Mouse (Mus musculus): Measurements from ENCODE around the gene Mfsd4b1.

GRCm38 (mm10) chr10:39961906-39962305 is 63.2 kb downstream of the Mfsd4b1 start:
- TF ChIP-seq CTCF (IDR thresholded peaks at IDR 0.05) (no peak), EP300 (IDR thresholded peaks at IDR 0.05) (no peak)
